In the genomic region with DNA sequence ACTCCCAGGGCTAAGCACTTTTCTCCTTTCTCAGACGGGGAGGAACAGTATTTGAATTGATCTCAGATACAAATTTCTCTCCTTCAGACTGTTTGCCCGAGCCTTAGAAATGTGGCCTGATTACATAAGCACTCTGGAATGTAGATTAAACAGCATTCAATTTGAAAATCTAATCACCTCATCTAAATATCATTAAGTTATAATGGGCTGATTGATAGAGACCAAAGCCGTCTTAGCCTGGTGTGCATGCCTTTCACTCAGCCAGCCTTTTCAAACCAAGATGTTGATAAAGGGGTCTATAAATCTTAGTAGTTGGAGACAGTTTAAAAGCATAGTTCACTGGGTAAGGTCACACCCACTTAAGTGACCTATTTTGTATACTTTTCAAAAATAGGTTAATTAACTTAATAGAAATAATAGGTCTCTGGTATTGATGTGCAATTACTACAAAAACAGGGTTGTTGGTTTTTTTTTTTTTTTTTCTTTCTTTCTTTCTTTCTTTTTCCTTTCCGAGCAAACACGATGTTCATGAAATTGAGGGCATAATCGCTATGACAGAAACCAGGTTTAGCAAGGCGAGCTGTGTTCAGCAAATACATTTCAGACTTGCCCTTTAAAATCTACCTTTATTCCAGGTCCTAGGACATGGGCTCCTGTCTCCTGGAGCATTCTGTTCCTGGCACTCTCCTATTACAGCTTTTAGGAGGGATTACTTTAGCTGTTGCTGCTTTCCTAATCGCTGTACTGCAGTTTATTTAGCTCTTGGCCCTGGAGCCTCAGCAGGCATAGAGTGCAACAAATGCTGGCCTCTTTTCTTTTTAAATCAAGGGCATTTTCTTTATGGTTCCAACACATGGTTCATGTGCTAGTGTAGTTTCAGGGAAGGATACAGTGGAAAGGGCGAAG, we compare ENCODE assay signal across 10 mouse cellular contexts.
DNase-seq lines count a peak whose midpoint lies in the region; ATAC-seq and TF ChIP-seq lines count a peak whose summit lies in the region.
"Had no signal": no experiment of that assay in that cellular context is flagged by ENCODE, and none has a peak within 500 bp of the region (broad histone marks: within the 10 kb centered on the region; RNA-seq: fewer than 3 reads in every experiment).

No protein-coding gene starts in this region.

- no peaks in the 10 kb centered on the region for H3K27me3 ChIP-seq in hindbrain, embryonic 11.5 days (ENCODE audit: control insufficient read depth, insufficient read depth, low read length)
- peaks cover 11% of the 10 kb centered on the region; the same call in 1 of the 2 replicates for H3K27me3 ChIP-seq in hindbrain, embryonic 13.5 days
- no peaks in the 10 kb centered on the region for H3K27me3 ChIP-seq in heart, embryonic 14.5 days (ENCODE audit: control insufficient read depth, insufficient read depth, low read length)
- H3K27me3 ChIP-seq in stomach, postnatal 0 days (ENCODE audit: control insufficient read depth, insufficient read depth, low read length): no peaks in the 10 kb centered on the region

- WGBS in hindbrain, embryonic 11.5 days: 47% methylated on average over 9 of the region's 9 CpGs
- 29% methylated on average over 9 of the region's 9 CpGs for WGBS in hindbrain, embryonic 13.5 days
- 54% methylated on average over 9 of the region's 9 CpGs for WGBS in heart, embryonic 14.5 days
- 28% methylated on average over 9 of the region's 9 CpGs for WGBS in stomach, postnatal 0 days

- H3K9ac ChIP-seq in hindbrain, embryonic 11.5 days (ENCODE audit: low read depth, low read length): no peak overlapping the region
- no peak overlapping the region for H3K9ac ChIP-seq in hindbrain, embryonic 13.5 days
- peak overlapping the region; percentile 34; the same call in 1 of the 2 replicates for H3K9ac ChIP-seq in heart, embryonic 14.5 days (ENCODE audit: low read length)
- no peak overlapping the region for H3K9ac ChIP-seq in stomach, postnatal 0 days (ENCODE audit: low read length)

- no peaks in the 10 kb centered on the region; the same call in 1 of the 2 replicates for H3K4me1 ChIP-seq in hindbrain, embryonic 11.5 days (replicated peaks; ENCODE audit: control insufficient read depth, insufficient read depth, low read length)
- peaks cover 16% of the 10 kb centered on the region for H3K4me1 ChIP-seq in hindbrain, embryonic 13.5 days (replicated peaks)
- peaks cover 11 to 46% of the 10 kb centered on the region in 2 experiments; a peak in 3 of 4 replicates for H3K4me1 ChIP-seq in heart, embryonic 14.5 days (ENCODE audit: control insufficient read depth in 2 of 2, insufficient read depth in 2 of 2, low read length in 2 of 2)
- H3K4me1 ChIP-seq in stomach, postnatal 0 days (replicated peaks; ENCODE audit: control insufficient read depth, insufficient read depth): 0 out of 2 replicates have a peak, but pooled peaks cover 4% of the 10 kb centered on the region

- TF ChIP-seq CTCF in stomach, postnatal 0 days (IDR thresholded peaks at IDR 0.05; ENCODE audit: low read depth): no peak

- no peak overlapping the region for H3K27ac ChIP-seq in hindbrain, embryonic 11.5 days (ENCODE audit: low read depth, low read length)
- no peak overlapping the region for H3K27ac ChIP-seq in hindbrain, embryonic 13.5 days
- H3K27ac ChIP-seq in heart, embryonic 14.5 days (replicated peaks in 1 of 2; ENCODE audit: control insufficient read depth in 1 of 2, insufficient read depth in 1 of 2, low read depth in 2 of 2, low read length in 2 of 2): peak overlapping the region; percentile 33 to 57
- peak overlapping the region; percentile 74 for H3K27ac ChIP-seq in stomach, postnatal 0 days (replicated peaks)
- H3K27ac ChIP-seq: left cerebral cortex, adult 2 months had no signal

- no peak overlapping the region for H3K4me2 ChIP-seq in hindbrain, embryonic 11.5 days (replicated peaks; ENCODE audit: low read depth, low read length)
- H3K4me2 ChIP-seq in hindbrain, embryonic 13.5 days: no peak overlapping the region
- no peak overlapping the region for H3K4me2 ChIP-seq in heart, embryonic 14.5 days (ENCODE audit: low read length)
- H3K4me2 ChIP-seq in stomach, postnatal 0 days (replicated peaks; ENCODE audit: low read depth): no peak overlapping the region

- no peak overlapping the region for H3K4me3 ChIP-seq in hindbrain, embryonic 11.5 days (ENCODE audit: low read depth, low read length)
- H3K4me3 ChIP-seq in hindbrain, embryonic 13.5 days: no peak overlapping the region
- H3K4me3 ChIP-seq in heart, embryonic 14.5 days (ENCODE audit: control insufficient read depth in 1 of 2, insufficient read depth in 1 of 2, low read depth in 1 of 2, low read length in 2 of 2): no peak overlapping the region
- H3K4me3 ChIP-seq in stomach, postnatal 0 days (ENCODE audit: low read depth, low read length): no peak overlapping the region
- H3K4me3 ChIP-seq: left cerebral cortex, adult 2 months had no signal

- no peak for TF ChIP-seq EP300 in stomach, postnatal 0 days (optimal IDR thresholded peaks at IDR 0.05)

- DNase-seq in hindbrain, embryonic 11.5 days (ENCODE audit: low spot score): no peak
- DNase-seq in retina, postnatal 1 day: peak; percentile 60
- no peak for DNase-seq in retina, embryonic 14.5 days (ENCODE audit: low spot score)
- DNase-seq in stomach, postnatal 0 days (ENCODE audit: low spot score): no peak
- DNase-seq in adrenal gland, postnatal 36 days: no peak
- DNase-seq: cerebellum, adult 9-11 months had no signal

- H3K36me3 ChIP-seq in hindbrain, embryonic 11.5 days (ENCODE audit: control insufficient read depth, insufficient read depth, low read length): no peaks in the 10 kb centered on the region
- H3K36me3 ChIP-seq in hindbrain, embryonic 13.5 days: no peaks in the 10 kb centered on the region
- no peaks in the 10 kb centered on the region for H3K36me3 ChIP-seq in heart, embryonic 14.5 days (ENCODE audit: control insufficient read depth, insufficient read depth, low read length)
- no peaks in the 10 kb centered on the region for H3K36me3 ChIP-seq in stomach, postnatal 0 days (ENCODE audit: control insufficient read depth, insufficient read depth, low read length)

- no peaks in the 10 kb centered on the region for H3K9me3 ChIP-seq in hindbrain, embryonic 11.5 days (ENCODE audit: control insufficient read depth, low read length)
- no peaks in the 10 kb centered on the region for H3K9me3 ChIP-seq in hindbrain, embryonic 13.5 days
- no peaks in the 10 kb centered on the region for H3K9me3 ChIP-seq in heart, embryonic 14.5 days (ENCODE audit: control insufficient read depth, low read length)
- H3K9me3 ChIP-seq in stomach, postnatal 0 days (ENCODE audit: control insufficient read depth, low read length): no peaks in the 10 kb centered on the region

- ATAC-seq in hindbrain, embryonic 11.5 days (ENCODE audit: low FRiP score): 0 out of 2 replicates have a peak, but pooled peaks have one; percentile 45
- ATAC-seq in hindbrain, embryonic 13.5 days (ENCODE audit: low FRiP score): no peak
- ATAC-seq in heart, embryonic 14.5 days (ENCODE audit: insufficient number of reproducible peaks, insufficient read depth, low FRiP score, low read depth): no peak
- ATAC-seq in stomach, postnatal 0 days (ENCODE audit: low FRiP score, low TSS enrichment): peak; percentile 27; the same call in 1 of the 2 replicates
- no peak for ATAC-seq in granulocyte monocyte progenitor cell, adult 5-6 weeks (replicated peaks; ENCODE audit: poor library complexity, severe bottlenecking)

Comparison
In these comparisons a context has a peak if more than half of its experiments do, and no peak if none do; other contexts are left out.
1. ATAC-seq: peak in hindbrain, embryonic 11.5 days (single experiment) and stomach, postnatal 0 days (single experiment); none in hindbrain, embryonic 13.5 days (single experiment), heart, embryonic 14.5 days (single experiment) and granulocyte monocyte progenitor cell, adult 5-6 weeks (single experiment).
2. H3K27ac ChIP-seq: peak in heart, embryonic 14.5 days (2 of 2) and stomach, postnatal 0 days (single experiment); none in hindbrain, embryonic 11.5 days (single experiment) and hindbrain, embryonic 13.5 days (single experiment).